Mouse (Mus musculus) olfactory bulb, adult 2 months (tissue): ENCODE results near the gene Ube2cbp. TPM values are rescaled to one million over a fixed set of nuclear protein-coding genes. Genes with fewer than 3 reads are reported as not detected.

Source experiments
- H3K27ac ChIP-seq: fragments of 200-500 bp; 2 replicates; pipeline ENCODE4 v1.5.1; 2012; ENCODE audit warnings: low read depth, low read length; ENCODE audit not compliant: insufficient read depth
- H3K4me1 ChIP-seq: fragments of 200-500 bp; 2 replicates; pipeline ENCODE4 v1.6.1; 2012; ENCODE audit warnings: low read length; ENCODE audit not compliant: control insufficient read depth, insufficient read depth
- H3K4me3 ChIP-seq: fragments of 200-500 bp; 2 replicates; pipeline ENCODE4 v1.5.1; 2012; ENCODE audit warnings: mild to moderate bottlenecking, low read depth, low read length, moderate library complexity; ENCODE audit not compliant: insufficient read depth
- CTCF ChIP-seq: fragments of 200-500 bp; IDR thresholded peaks from 2 replicates; pipeline ENCODE4 v1.5.1; 2012; ENCODE audit warnings: low read depth, mild to moderate bottlenecking, low read length, moderate library complexity; ENCODE audit not compliant: insufficient read depth
- POLR2A ChIP-seq: fragments of 200-500 bp; IDR thresholded peaks from 2 replicates; pipeline ENCODE4 v1.6.1; 2012; ENCODE audit warnings: mild to moderate bottlenecking, low read depth, low read length, moderate library complexity; ENCODE audit not compliant: insufficient read depth
- WGBS: fragments of 180-500 bp; shearing (Covaris S2); methylation state at CpG from one replicate; pipeline ENCODE4 v1.1.7; 2018; 5-methylcytosine and 5-hydroxymethylcytosine counted together
- polyA plus RNA-seq: library from polyadenylated mRNA; stranded (reverse); fragments of >200 nt; gene quantifications from 2 replicates; pipeline ENCODE4 v1.2.4, GENCODE M21; 2012; ENCODE audit warnings: low replicate concordance; ENCODE audit not compliant: missing spikeins, insufficient read depth, insufficient read length

Ube2cbp gene
- polyA plus RNA-seq, 1 experiment = not detected

- no peaks in the 10 kb centered on the region for H3K4me1 ChIP-seq
- WGBS = 81% methylated on average over 10 of the region's 10 CpGs
- no peak overlapping the region for H3K4me3 ChIP-seq
- H3K27ac ChIP-seq = no peak overlapping the region
- no peak for TF ChIP-seq CTCF
- TF ChIP-seq POLR2A = no peak
Observed at GRCm38 (mm10) chr9:86280461-86281146, 184.1 kb downstream of the Ube2cbp start.

GRCm38 (mm10) chr9:86269541-86269940 is 195.2 kb downstream of the Ube2cbp start:
- TF ChIP-seq POLR2A (no peak), CTCF (no peak)
- 96% methylated on average over 5 of the region's 5 CpGs for WGBS
- Histone ChIP-seq H3K27ac (no peak overlapping the region), H3K4me3 (no peak overlapping the region), H3K4me1 (no peaks in the 10 kb centered on the region)

DNA sequence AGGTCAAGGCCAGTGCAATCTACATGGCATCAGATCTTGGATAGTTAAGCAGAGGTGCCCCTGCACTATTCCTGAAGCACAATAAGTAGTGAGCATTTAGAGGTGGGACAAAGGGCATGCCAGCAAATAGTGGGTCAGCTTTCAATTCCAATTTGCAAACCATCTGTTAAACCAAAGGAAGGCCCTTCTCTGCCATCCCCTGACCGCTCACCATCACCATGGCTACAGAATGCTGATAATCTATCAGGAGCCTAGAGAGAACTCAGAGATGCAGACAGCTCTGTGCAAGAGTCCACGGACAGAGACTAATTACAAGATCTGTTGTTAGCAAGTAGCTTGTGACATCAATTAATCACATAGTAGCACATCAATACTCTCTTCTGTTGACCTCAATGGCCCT is 198.1 kb downstream of the Ube2cbp start:
- TF ChIP-seq POLR2A (no peak), CTCF (no peak)
- Histone ChIP-seq H3K4me1 (no peaks in the 10 kb centered on the region), H3K4me3 (no peak overlapping the region), H3K27ac (no peak overlapping the region)
- WGBS = 74% methylated on average over 2 of the region's 2 CpGs

Other genes starting within 250 kb of the Ube2cbp start
- not detected in 2 replicates for gene Dop1a, start 2.2 kb upstream of the Ube2cbp start, polyA plus RNA-seq
- not detected in 2 replicates for gene Pgm3, start 106.9 kb upstream of the Ube2cbp start, polyA plus RNA-seq
- gene Rwdd2a, start 107.0 kb upstream of the Ube2cbp start, polyA plus RNA-seq = not detected in 2 replicates
- gene Me1, start 231.0 kb upstream of the Ube2cbp start, polyA plus RNA-seq = not detected in 2 replicates